Mouse (Mus musculus) hindbrain, embryonic 14.5 days (tissue): Measurements from ENCODE around the gene Acp5. TPM values are rescaled to one million over a fixed set of nuclear protein-coding genes. Genes with fewer than 3 reads are reported as not detected.

ENCODE experiments used
- ATAC-seq: fragments of 200-750 bp; cut with Nextera tagmentation; 2 replicates; pipeline ENCODE4 v1.8.0; 2017; ENCODE audit warnings: moderate number of reproducible peaks, mild to moderate bottlenecking, moderate TSS enrichment, moderate library complexity; ENCODE audit not compliant: low FRiP score
- DNase-seq: peaks from one replicate; pipeline ENCODE4 v3.0.0-alpha.2; 2015; ENCODE audit warnings: low spot score
- H3K27ac ChIP-seq: fragments of 300-500 bp; sonication (generic); 2 replicates; pipeline ENCODE4 v1.5.1; 2014; ENCODE audit warnings: mild to moderate bottlenecking, moderate library complexity
- H3K27me3 ChIP-seq: fragments of 300-500 bp; sonication (generic); 2 replicates; pipeline ENCODE4 v1.6.1; 2014; ENCODE audit warnings: mild to moderate bottlenecking, low read length, mixed read lengths; ENCODE audit not compliant: control insufficient read depth, insufficient read depth
- H3K36me3 ChIP-seq: fragments of 300-500 bp; sonication (generic); replicated peaks from 2 replicates; pipeline ENCODE4 v1.6.1; 2014; ENCODE audit not compliant: control insufficient read depth, insufficient read depth
- H3K4me1 ChIP-seq: fragments of 300-500 bp; sonication (generic); replicated peaks from 2 replicates; pipeline ENCODE4 v1.6.1; 2014; ENCODE audit warnings: antibody characterized with exemption, low read length, mixed read lengths; ENCODE audit not compliant: control insufficient read depth, insufficient read depth
- H3K4me2 ChIP-seq: fragments of 300-500 bp; sonication (generic); replicated peaks from 2 replicates; pipeline ENCODE4 v1.6.1; 2014; ENCODE audit warnings: mild to moderate bottlenecking, moderate library complexity
- H3K4me3 ChIP-seq: fragments of 300-500 bp; sonication (generic); replicated peaks from 2 replicates; pipeline ENCODE4 v1.5.1; 2014; ENCODE audit warnings: mild to moderate bottlenecking, low read length
- H3K9ac ChIP-seq: fragments of 300-500 bp; sonication (generic); 2 replicates; pipeline ENCODE4 v1.6.1; 2014
- H3K9me3 ChIP-seq: fragments of 300-500 bp; sonication (generic); 2 replicates; pipeline ENCODE4 v1.6.1; 2016; ENCODE audit warnings: low read length; ENCODE audit not compliant: control insufficient read depth
- WGBS: fragments of 180-500 bp; shearing (Covaris S2); extraction: QIAGEN DNeasy Blood & Tissue Kit; methylation state at CpG from one replicate; pipeline ENCODE4 v1.1.7; 2014; 5-methylcytosine and 5-hydroxymethylcytosine counted together
- microRNA-seq: library from miRNA; unstranded; fragments of <30 nt; microRNA quantifications from one replicate; pipeline ENCODE4, GENCODE M21; 2016
- polyA plus RNA-seq: library from polyadenylated mRNA; unstranded; fragments of >200 nt; fragmentation: Nextera tagmentation; extraction: Ambion mirVana; gene quantifications from 2 replicates; pipeline ENCODE4 v1.2.1, GENCODE M21; 2014

Gene Acp5
- polyA plus RNA-seq, 1 experiment from 2014 or later = 0.47 TPM

GRCm38 (mm10) chr9:22089281-22089680 is 46.2 kb downstream of the Acp5 start:
- H3K27me3 ChIP-seq = no peaks in the 10 kb centered on the region
- H3K4me2 ChIP-seq = no peak overlapping the region
- H3K27ac ChIP-seq = no peak overlapping the region
- H3K4me1 ChIP-seq = peaks cover 11% of the 10 kb centered on the region
- ATAC-seq (no peak), DNase-seq (no peak)
- H3K9me3 ChIP-seq = no peaks in the 10 kb centered on the region
- no peak overlapping the region for H3K4me3 ChIP-seq
- 99% methylated on average over 7 of the region's 7 CpGs for WGBS
- H3K36me3 ChIP-seq = no peaks in the 10 kb centered on the region
- no peak overlapping the region for H3K9ac ChIP-seq

- H3K4me2 ChIP-seq = no peak overlapping the region
Measured at GRCm38 (mm10) chr9:22087034-22087618, 48.4 kb downstream of the Acp5 start.

DNA sequence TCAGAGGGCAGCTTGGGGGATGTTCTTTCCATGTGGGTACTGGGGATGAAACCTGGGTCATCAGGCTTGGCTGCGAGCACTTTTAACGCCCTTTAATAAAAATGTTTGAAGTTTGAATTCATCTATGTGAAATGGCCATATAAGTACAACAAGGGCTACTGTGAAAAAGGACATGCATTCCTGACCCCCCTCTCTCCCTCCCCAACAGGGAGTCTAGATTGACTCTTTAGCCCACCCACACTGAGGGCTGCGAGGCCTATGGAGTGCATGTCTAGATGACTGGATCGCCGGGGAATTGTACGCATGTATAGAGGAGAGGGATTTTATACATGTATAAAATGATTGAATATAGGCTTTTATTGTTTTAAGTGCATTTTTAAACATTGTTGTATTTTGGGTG is 49.5 kb downstream of the Acp5 start:
- Histone ChIP-seq H3K4me1 (peaks cover 11% of the 10 kb centered on the region), H3K9ac (peak overlapping the region; percentile 80), H3K36me3 (no peaks in the 10 kb centered on the region; the same call in 1 of the 2 replicates), H3K4me3 (peak overlapping the region; percentile 69), H3K4me2 (peak overlapping the region; percentile 73), H3K27ac (peak overlapping the region; percentile 66), H3K27me3 (no peaks in the 10 kb centered on the region), H3K9me3 (no peaks in the 10 kb centered on the region)
- DNase-seq (no peak), ATAC-seq (no peak)
- 86% methylated on average over 6 of the region's 6 CpGs for WGBS

More at GRCm38 (mm10) chr9:22087034-22087618, 48.4 kb downstream of the Acp5 start:
- Histone ChIP-seq H3K27me3 (no peaks in the 10 kb centered on the region), H3K4me1 (peaks cover 11% of the 10 kb centered on the region), H3K4me3 (no peak overlapping the region), H3K27ac (no peak overlapping the region), H3K9ac (no peak overlapping the region), H3K36me3 (no peaks in the 10 kb centered on the region; the same call in 1 of the 2 replicates), H3K9me3 (no peaks in the 10 kb centered on the region)
- DNase-seq (no peak), ATAC-seq (no peak)
- 88% methylated on average over 2 of the region's 2 CpGs for WGBS

GRCm38 (mm10) chr9:22085022-22085834 is 50.3 kb downstream of the Acp5 start, which contains the start of gene Ecsit:
TSS of gene Ecsit (minus strand) at chr9:22085438.
- under 1% methylated on average over 48 of the region's 48 CpGs for WGBS
- Histone ChIP-seq H3K4me3 (peak within 1 kb of the TSS; percentile 69), H3K9me3 (no peaks in the 10 kb centered on the region), H3K9ac (peak within 1 kb of the TSS; percentile 80), H3K27me3 (no peaks in the 10 kb centered on the region), H3K4me2 (peak within 1 kb of the TSS; percentile 73), H3K36me3 (peaks cover 2% of the 10 kb centered on the region; the same call in 1 of the 2 replicates), H3K27ac (peak within 1 kb of the TSS; percentile 67), H3K4me1 (peaks cover 11% of the 10 kb centered on the region)
- DNase-seq (peak; percentile 93), ATAC-seq (peak; percentile 99)

DNA sequence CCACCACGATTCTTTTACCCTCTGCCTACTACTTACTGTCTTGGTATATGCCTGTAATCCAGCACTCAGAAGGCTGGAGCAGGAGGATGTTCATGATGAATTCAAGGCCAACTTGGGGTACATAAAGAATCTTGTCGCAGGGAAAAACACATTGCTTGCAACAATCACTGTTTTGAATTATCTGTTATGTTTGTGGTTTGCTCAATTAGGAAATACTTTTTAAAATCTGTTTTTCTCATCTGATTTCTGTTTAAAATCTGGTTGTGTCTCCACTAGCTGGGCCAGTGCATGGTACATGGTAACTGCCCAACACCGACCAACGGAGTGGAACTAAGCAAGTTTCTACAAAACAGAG is 50.9 kb downstream of the Acp5 start:
- Histone ChIP-seq H3K27ac (peak overlapping the region; percentile 67), H3K36me3 (peaks cover 8% of the 10 kb centered on the region; the same call in 1 of the 2 replicates), H3K4me2 (peak overlapping the region; percentile 73), H3K4me1 (peaks cover 11% of the 10 kb centered on the region), H3K27me3 (no peaks in the 10 kb centered on the region), H3K9me3 (no peaks in the 10 kb centered on the region), H3K4me3 (peak overlapping the region; percentile 69), H3K9ac (peak overlapping the region; percentile 80)
- no peak for DNase-seq
- WGBS = 36% methylated on average over 4 of the region's 4 CpGs
- no peak for ATAC-seq

Small RNA genes lying within 50 kb of the gene (microRNA-seq; reads per million reads assigned to microRNA genes)
- not detected for gene Mir7084

Other genes with a start within 250 kb of the Acp5 start
- 15.2 and 17.3 TPM in 2 replicates for gene Rab3d, start 217.5 kb downstream of the Acp5 start, polyA plus RNA-seq
- 5.6 and 8.3 TPM in 2 replicates for gene Ccdc159, start 208.2 kb downstream of the Acp5 start, polyA plus RNA-seq
- gene Tmem205, start 208.2 kb downstream of the Acp5 start, polyA plus RNA-seq = 45.2 and 58.9 TPM in 2 replicates
- gene Plppr2, start 198.7 kb downstream of the Acp5 start, polyA plus RNA-seq = 90.6 and 102 TPM in 2 replicates
- gene Swsap1, start 180.0 kb downstream of the Acp5 start, polyA plus RNA-seq = 18.2 and 19.9 TPM in 2 replicates
- 1.4 and 2.4 TPM in 2 replicates for gene Epor, start 172.2 kb downstream of the Acp5 start, polyA plus RNA-seq
- gene Rgl3, start 146.3 kb downstream of the Acp5 start, polyA plus RNA-seq = 1.3 and 1.9 TPM in 2 replicates
- 4.1 and 6.2 TPM in 2 replicates for gene Ccdc151, start 133.1 kb downstream of the Acp5 start, polyA plus RNA-seq
- 70.1 and 73.6 TPM in 2 replicates for gene Prkcsh, start 132.9 kb downstream of the Acp5 start, polyA plus RNA-seq
- gene Elavl3, start 83.7 kb downstream of the Acp5 start, polyA plus RNA-seq = 129 and 130 TPM in 2 replicates
- gene Gm49318, start 64.5 kb downstream of the Acp5 start, polyA plus RNA-seq = not detected in 2 replicates
- 12.4 and 13.3 TPM in 2 replicates for gene Zfp653, start 64.3 kb downstream of the Acp5 start, polyA plus RNA-seq
- 49.3 and 54.4 TPM in 2 replicates for gene Ecsit, start 50.3 kb downstream of the Acp5 start, polyA plus RNA-seq
- gene Cnn1, start 36.5 kb downstream of the Acp5 start, polyA plus RNA-seq = 1.0 and 1.1 TPM in 2 replicates
- 192 and 193 TPM in 2 replicates for gene Elof1, start 18.5 kb downstream of the Acp5 start, polyA plus RNA-seq
- gene Pigyl, start 21.1 kb upstream of the Acp5 start, polyA plus RNA-seq = 78.5 and 101 TPM in 2 replicates
- gene Zfp872, start 52.4 kb upstream of the Acp5 start, polyA plus RNA-seq = 0.43 and 0.69 TPM in 2 replicates
- 10.5 and 11.5 TPM in 2 replicates for gene Zfp809, start 90.0 kb upstream of the Acp5 start, polyA plus RNA-seq
- 8.5 and 8.6 TPM in 2 replicates for gene Zfp599, start 124.2 kb upstream of the Acp5 start, polyA plus RNA-seq
- gene Zfp810, start 171.9 kb upstream of the Acp5 start, polyA plus RNA-seq = 28.0 and 32.8 TPM in 2 replicates